Mouse (Mus musculus): ENCODE results near the gene Aimp2.

DNA sequence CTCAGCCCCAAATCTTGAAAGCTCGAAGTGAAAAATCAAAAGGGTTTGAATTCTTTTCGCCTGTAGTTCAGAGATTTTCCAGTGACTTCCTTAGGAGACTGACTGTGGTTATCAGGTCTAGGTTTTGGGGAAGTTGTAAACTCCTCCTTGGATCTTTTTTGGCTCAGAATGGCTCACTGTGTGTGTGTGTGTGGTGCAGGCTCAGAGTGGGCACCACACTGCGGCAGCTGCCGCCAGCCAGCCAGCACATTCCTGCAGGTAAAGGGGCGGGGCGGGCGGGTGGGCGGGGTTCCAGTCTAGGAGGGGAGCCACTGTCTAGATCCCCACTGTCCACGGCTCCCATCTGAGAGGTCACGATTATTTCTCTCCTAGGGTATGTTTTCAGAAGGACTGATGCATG lies 31.9 kb upstream of the Aimp2 start:
- TF ChIP-seq CTCF (IDR thresholded peaks at IDR 0.05; ENCODE audit: insufficient read depth, low read depth, low read length), result no peak
- TF ChIP-seq POLR2A (IDR thresholded peaks at IDR 0.05; ENCODE audit: insufficient read depth, low read depth, low read length), result no peak
